Mouse (Mus musculus) retina, adult 2 months (tissue): ENCODE results near the gene Gm49373.

ENCODE experiments used
- DNase-seq: peaks from one replicate; pipeline ENCODE4 v3.0.0-alpha.2; 2012; ENCODE audit warnings: low read depth, low spot score

Gm49373 gene

DNA sequence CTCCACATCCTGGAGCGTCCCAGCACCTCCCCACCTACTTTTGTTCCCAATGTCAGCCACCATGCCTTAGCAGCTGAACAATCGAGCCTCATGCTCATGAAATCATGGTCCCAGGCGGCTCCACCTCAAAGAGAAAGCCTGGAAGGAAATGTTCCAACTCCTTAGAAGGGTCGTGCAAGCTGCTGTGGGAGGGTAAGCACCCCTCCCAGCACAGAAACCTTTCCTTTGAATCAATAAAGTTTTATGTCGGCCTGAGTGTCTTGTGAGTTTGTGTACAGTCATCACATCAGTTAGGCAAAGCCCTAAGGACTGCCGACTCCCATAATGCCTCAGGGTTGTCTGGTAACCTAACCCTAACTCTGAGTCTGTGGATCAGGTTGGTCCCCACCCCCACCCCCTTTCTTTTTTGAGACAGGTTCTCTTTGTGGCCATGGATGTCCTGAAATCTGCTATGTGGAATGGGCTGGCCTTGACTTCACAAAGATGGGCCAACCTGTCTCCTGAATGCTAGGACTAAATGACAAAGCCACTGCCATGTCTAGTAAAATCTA is 44.3 kb downstream of the Gm49373 start:
- DNase-seq, result no peak

DNA sequence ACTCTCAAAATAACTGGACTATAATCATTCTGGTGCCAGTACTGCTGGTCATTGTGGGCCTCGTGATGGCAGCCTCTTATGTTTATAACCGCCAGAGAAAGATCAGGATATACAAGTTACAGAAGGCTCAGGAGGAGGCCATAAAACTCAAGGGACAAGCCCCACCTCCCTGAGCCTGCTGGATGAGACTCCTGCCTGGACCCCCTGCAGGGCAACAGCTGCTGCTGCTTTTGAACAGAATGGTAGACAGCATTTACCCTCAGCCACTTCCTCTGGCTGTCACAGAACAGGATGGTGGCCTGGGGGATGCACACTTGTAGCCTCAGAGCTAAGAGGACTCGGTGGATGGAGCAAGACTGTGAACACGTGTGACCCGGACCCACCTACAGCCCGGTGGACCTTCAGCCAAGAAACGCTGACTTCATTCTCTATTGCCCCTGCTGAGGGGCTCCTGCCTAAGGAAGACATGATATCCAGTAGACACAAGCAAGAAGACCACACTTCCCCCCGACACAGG is 45.1 kb downstream of the Gm49373 start:
- no peak for DNase-seq

DNA sequence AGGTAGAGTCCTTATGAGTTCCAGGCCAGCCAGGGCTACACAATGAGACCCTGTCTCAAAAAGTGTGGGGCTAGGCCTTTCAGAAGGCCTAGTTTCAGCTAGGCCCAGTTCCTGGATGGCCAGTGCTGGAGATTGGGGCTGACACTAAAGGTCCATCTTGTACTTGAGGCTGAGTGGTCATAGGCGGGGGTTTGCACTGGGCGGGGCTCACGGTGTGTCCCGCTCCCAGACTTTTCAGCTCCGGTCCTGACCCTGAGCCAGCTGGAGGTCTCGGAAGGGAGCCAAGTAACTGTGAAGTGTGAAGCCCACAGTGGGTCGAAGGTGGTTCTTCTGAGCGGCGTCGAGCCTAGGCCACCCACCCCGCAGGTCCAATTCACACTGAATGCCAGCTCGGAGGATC is 46.0 kb downstream of the Gm49373 start:
- no peak for DNase-seq

DNA sequence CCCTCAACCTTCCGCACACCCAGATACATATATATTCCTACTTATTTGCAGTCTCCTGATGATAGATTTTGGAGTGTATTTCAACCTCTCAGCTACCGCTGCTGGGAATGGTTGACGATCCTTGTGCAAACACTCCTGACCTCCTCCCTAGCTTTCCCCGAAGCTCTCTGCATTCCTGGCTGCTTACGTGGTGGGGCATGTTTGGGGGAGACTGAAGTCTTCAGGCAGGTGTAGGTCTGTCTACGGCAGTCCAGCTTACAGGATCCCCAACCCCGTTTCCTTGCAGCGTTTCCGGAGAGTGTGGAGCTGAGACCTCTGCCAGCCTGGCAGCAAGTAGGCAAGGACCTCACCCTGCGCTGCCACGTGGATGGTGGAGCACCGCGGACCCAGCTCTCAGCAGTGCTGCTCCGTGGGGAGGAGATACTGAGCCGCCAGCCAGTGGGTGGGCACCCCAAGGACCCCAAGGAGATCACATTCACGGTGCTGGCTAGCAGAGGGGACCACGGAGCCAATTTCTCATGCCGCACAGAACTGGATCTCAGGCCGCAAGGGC is 47.6 kb downstream of the Gm49373 start:
- DNase-seq, result no peak

DNA sequence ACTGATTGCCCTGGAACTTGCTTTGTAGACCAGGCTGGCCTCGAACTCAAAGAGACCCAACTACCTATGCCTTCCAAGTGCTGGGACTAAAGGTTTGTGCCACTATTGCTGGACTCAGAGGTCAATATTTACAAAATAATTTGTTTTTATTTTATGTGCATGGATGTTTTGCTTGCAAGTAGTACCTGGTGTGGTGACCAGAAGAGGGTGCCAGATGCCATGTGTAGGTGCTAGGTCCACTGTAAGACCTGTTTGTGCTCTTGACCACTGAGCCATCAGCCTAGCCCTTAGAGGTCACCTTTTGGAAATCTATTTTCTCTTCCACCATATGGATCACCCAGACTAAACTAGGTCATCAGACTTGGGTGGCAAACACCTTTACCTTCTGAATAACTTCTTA is 50.2 kb downstream of the Gm49373 start:
- no peak for DNase-seq

DNA sequence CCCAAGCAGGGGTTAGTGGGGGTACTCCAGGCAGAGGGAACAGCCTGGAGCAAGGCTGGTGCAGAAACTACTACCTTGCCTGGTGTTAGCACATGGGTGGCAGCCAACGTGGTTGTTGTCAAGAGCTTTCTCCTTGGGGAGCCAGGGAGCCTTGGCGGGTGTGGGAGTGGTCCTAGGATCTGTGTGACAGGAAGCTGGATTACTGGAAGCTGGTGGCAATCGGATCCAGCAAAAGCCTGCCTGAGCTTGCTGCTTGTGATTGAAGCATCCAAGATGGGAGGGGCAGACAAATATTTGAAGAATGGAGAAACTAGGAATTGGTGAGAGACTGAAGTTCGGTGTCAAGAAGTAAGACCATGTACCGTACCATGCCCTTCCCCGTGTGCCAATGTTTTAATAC is 50.6 kb downstream of the Gm49373 start:
- DNase-seq, result no peak

DNA sequence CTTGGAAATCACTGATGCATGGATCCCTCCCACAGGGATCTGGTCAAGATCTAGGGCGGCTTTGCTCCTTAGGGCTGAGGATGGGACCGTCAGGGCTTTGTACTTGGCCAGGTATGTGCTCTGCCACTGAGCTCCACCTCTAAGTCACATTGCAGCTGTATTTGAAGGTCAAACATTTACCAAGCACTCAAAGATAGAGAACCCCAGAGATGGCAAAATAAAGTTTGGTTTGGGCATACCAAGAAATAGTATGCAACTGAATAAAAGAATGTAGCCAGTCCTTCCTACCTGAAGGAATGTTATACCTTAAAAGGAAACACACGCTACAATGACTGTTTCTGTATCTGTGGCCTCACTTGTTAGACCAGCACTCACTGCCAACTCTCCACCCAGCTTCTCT is 51.5 kb downstream of the Gm49373 start:
- no peak for DNase-seq

DNA sequence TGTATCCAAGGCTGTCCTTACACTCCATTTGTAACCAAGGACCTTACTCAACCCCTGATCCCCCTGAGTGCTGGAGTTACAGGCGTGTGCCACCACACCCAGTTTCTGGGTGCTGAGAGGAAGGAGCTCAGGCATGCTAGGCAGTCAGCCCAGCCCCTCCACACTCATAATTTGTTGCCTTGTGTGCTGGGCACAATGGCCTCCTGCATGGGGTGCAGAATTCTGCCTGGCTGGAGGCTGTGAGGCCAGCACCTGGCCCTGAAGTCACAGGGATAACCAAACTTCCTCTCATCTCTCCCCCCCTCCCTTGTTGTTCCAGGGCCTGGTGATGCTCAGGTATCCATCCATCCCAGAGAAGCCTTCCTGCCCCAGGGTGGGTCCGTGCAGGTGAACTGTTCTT is 54.3 kb downstream of the Gm49373 start:
- DNase-seq, result no peak

DNA sequence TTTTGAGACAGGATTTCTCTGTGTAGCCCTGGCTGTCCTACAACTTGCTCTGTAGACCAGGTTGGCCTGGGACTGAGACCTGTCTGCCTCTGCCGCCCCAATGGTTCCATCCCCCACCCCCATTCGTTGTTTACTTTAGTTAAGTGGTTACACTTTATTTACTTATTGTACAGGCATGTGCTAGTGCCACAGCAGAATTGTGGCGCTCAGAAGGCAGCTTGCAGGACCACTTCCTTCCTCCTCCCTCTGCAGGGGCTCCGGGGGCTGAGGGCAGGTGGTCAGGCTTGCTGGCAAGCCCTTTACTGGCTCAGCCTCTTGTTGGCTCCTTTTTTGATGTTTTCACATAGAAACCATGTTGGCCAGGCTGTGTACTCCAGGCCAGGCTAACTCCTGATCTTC is 55.7 kb downstream of the Gm49373 start:
- DNase-seq, result no peak

DNA sequence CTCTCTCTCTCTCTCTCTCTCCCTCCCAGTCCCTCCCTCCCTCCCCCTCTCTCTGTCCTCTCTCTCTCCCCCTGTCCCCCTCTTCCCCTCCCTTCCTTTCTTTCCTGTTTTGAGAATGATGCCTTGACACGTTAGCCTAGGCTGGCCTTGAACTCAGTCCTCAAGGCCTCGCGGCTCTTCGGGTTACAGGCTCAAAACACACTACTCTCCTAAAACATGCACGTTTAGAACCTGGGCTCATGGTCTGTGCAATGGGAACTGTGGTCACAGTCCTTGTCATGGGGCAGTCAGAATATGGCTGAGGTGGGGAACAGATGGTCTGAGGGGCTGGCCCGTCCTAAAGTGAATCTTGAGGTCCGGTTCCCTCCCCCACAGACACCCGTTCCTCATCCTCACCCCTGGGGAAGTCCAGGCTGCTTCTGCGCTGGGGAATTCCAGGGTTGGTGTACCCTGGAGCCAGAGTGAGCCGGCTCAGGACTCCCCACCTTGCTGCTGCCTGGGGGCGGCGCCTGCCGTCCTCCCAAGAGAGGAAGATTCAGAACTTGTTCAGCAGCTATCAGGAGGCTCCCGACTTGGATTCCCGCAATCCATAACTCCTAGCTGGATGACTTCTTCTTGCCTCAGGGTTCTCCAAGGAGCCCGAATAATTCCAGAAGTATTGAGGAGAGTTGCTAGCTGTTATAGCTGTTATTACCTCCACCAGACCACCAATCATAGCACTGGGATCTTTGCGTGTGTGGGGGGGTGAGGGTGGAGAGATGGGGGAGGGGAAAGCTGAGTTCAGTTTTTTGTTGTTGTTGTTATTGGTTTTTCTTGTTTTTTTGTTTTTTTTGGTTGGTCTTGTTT is 56.3 kb downstream of the Gm49373 start:
- DNase-seq, result no peak

DNA sequence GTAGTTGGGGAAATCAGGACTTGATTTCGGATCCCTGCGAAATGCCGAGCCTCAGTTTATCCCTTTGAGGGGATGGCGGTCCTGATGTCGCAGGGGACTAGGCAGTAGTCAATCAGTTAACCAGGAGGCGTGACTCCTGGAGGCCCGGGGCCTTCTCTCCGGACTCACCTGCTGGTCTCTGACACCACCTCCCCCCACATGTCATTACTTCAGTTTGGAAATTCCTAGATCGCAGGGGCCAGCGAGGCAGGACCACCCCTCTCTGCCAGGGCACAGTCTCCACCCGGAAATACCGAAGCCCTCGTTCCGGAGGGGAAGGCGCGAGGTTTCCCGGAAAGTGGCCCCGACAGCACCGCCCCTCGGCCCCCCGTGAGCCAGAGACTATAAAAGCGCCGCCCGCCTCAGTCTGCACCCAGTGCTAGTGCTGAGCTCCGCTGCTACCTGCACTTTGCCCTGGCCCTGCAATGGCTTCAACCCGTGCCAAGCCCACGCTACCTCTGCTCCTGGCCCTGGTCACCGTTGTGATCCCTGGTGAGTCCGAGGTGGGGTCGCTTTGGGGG is 57.2 kb downstream of the Gm49373 start, which contains the start of gene Icam1:
Gene Icam1, plus strand, starts transcription at position 415 of the 560 bp plus-strand sequence.
- no peak for DNase-seq

DNA sequence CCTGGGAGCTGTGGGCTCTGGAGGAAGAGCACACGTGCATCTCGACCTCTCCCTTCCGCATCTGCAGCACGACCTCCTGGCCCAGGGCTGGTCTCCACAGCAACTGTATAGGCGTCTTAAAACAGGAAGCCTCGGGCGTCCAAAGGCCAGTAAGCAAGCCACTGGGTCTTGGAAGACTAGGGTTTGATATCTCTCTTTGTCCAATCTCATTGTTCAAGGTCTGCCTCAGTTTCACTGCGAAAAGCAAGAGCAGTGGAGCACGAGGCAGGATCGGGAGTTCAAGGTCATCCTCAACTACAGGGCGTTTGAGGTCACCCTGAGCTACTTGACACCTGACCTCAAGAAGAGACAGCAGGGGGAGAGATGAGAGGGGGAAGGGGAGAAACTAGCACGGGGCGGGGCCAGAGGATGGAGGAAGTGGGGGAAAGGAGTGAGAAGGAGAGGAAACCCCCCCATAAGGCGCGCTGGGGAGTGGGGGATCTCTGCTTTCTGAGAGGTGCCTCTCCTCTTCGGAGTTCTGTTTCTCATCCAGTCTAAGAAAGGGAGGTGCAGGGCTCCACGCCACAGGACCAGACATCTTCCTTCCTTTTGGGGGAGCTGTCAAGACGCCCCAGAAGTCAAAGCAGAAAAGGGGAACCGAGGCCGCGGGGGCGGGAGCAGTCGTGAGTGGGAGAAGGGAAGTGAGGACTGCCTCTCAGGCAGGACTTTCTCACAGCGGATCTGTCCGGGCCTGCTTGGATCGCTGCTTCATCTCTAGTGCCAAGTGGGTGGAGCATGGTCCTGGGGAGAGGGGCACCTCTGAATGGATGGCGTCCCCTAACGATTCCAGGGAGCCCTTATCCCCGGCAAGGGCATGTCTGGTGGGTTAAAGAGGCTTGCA is 58.0 kb downstream of the Gm49373 start:
- DNase-seq, result no peak
